In the genomic region with DNA sequence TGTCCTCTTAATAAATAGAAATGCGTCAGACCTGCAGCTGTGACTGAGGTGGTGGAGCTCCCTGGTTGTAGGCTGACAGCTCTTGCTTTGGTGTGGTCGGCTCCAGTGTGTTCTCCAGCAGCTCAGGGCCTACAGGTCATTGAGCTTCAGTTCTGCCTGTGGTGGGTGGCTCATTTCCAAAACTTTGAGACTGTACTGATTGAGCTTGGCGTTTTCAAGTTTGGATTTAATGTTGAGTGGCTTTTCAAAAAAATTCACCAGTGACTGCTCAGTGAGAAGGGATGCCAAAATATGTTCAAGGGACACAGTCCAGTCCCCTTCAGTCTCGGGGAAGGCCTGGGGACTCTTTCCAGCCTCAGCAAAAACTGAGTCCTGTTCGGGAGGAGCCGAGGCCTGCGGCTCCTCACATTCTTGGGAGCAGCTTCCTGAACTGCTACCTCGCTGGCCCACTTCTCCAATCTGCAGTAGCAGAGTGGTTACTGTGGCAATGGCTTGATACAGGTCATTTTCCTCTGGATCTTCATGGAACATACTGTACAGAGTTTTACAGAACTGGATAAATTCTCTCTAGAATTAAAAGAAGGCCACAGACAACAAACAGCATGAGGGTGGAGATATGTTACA, we compare ENCODE assay signal across 10 mouse cellular contexts.
"Had no signal": no experiment of that assay in that cellular context is flagged by ENCODE, and none has a peak within 500 bp of the region (broad histone marks: within the 10 kb centered on the region; RNA-seq: fewer than 3 reads in every experiment).

No protein-coding gene starts in this region.

- H3K27me3 ChIP-seq: kidney, embryonic 15.5 days; midbrain, embryonic 13.5 days; neural tube, embryonic 15.5 days had no signal

- DNase-seq: kidney, adult 2 months; kidney, postnatal 14 days; right cerebral cortex, adult 18-20 months; right cerebral cortex, postnatal 25 days had no signal

- H3K9me3 ChIP-seq: kidney, embryonic 15.5 days; limb, embryonic 10.5 days; midbrain, embryonic 13.5 days; neural tube, embryonic 15.5 days had no signal

- ATAC-seq: midbrain, embryonic 13.5 days had no signal

- H3K9ac ChIP-seq: kidney, embryonic 15.5 days; midbrain, embryonic 13.5 days; neural tube, embryonic 15.5 days had no signal

- H3K4me3 ChIP-seq: kidney, embryonic 15.5 days; left cerebral cortex, adult 2 months; limb, embryonic 10.5 days; midbrain, embryonic 13.5 days; myocyte; neural tube, embryonic 15.5 days had no signal

- H3K4me2 ChIP-seq: kidney, embryonic 15.5 days; midbrain, embryonic 13.5 days; neural tube, embryonic 15.5 days had no signal

- H3K27ac ChIP-seq: kidney, embryonic 15.5 days; left cerebral cortex, adult 2 months; limb, embryonic 10.5 days; midbrain, embryonic 13.5 days; neural tube, embryonic 15.5 days had no signal
